Mouse (Mus musculus) gastrocnemius, postnatal 4 days (tissue): ENCODE results near the gene Sema5a. TPM values are rescaled to one million over a fixed set of nuclear protein-coding genes. Genes with fewer than 3 reads are reported as not detected.
"Not testable (repeated sequence)": the region's sequence is repeated elsewhere in the genome, so short reads cannot be mapped to it uniquely, and the experiment has no call there.

Experiments used
- DNase-seq, 2 experiments: peaks; one replicate each; pipeline ENCODE4 v3.0.0; 2021 to 2022; ENCODE audit warnings: low spot score in 2 of 2, mixed read lengths in 2 of 2
- long read RNA-seq, 2 experiments: library from polyadenylated mRNA; stranded (forward); transcript quantifications; one replicate each; pipeline ENCODE4 v2.0.0; 2021
- total RNA-seq, 2 experiments: library from RNA; stranded (reverse); gene quantifications; 2 replicates each; pipeline ENCODE4 v1.2.3; 2021

Sema5a gene
- total RNA-seq, result 10 to 100 TPM; 43.0 to 43.4 TPM
- long read RNA-seq, experiment 1, full-length matches to known transcripts, result 2 of 7 reads
- long read RNA-seq, experiment 1, partial matches to known transcripts, result 0 of 7 reads
- long read RNA-seq, experiment 1, other reads (novel, unspliced or antisense), result 5 of 7 reads
- long read RNA-seq, experiment 2, full-length matches to known transcripts, result 3 of 15 reads
- long read RNA-seq, experiment 2, partial matches to known transcripts, result 4 of 15 reads
- long read RNA-seq, experiment 2, other reads (novel, unspliced or antisense), result 8 of 15 reads

DNA sequence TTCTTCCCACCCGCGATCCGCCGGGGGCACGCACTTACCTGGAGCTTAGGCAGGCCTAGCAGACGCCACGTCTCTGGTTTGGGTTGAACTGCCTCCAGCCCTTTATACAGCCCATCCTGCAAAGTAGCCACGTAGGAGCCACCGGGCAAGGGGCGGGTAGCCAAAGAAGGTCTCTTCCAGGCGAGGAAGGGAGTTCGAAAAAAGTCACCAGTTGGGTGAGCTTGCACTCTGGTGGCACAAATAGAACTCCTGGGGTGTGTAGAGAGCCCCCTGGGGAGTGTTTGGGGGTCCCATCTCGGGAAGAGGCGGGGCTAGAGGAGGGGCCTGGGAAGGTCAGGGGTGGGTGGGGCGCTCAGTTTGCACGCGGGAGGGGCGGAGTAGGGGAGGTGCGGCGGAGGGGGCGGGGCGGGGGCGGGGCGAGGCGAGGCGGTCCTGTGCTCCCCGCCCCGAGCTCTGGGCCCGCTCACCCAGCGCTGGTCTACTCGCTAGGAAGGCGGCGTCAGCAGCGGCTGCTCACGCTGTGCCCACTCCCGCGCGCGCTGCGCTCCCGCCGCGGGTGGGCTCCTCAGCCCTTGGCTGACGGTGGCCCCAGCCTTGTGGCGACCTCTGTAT is at the start of gene Sema5a:
Gene Sema5a (plus strand): TSS at position 467 of the 612 bp plus-strand sequence.
- peak; percentile 53 to 76 for DNase-seq

DNA sequence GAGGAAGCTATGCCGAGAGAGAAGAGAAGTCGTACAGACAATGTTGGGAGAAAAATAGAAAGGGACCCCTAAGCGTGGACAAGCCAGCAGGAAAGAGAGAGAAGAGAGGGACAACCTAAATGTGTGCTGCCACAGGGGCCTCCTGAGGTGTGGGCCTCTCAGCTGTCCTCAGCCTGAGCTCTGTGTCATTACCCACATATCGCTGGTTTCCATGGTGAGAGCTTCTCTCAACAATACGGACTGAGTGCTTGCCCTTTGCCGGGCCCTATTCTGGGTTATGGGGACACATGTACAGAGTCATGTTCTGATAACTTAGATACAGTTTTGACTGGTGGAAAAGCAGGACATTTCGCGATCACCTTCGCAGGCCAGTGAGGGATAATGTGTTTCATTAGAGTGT is 46.5 kb upstream of the Sema5a start:
- no peak for DNase-seq

DNA sequence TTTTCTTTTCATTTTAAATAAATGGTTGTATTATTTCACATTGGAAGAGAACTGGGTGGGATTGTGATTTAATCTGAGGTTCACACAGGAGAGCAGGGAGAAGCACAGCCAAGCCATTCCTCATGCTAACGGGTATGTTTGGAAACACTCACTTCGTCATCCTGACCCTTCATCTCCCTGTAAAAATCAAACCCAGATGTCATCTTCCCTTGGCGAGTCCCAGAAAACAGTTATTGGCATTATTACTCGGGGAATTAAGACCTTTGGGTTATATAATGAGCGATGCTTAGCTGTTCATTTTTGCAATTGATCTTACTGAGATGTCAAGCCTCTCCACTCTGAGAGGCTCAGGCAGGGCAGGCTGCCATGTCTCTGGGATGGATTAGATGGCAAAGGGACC is 46.0 kb upstream of the Sema5a start:
- DNase-seq, result no peak

DNA sequence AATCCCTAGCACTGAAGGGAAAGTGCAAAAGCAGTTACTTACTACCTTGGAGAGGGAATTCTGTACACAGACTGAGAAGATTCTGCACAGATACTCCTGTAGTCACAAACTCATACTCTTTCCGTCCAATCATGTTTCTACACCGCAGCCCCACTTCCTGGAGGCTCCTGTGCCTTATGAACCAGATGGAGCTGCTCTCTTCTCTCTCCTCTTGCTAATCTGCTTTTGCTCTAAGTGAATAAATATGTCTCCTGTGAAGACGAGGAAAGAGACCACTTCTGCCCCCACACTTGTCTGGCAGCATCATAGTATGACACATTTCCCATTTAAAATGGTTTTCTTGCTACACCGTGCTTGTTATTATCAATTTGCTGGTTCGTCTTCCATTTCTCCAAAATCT is 41.4 kb upstream of the Sema5a start:
- no peak for DNase-seq

DNA sequence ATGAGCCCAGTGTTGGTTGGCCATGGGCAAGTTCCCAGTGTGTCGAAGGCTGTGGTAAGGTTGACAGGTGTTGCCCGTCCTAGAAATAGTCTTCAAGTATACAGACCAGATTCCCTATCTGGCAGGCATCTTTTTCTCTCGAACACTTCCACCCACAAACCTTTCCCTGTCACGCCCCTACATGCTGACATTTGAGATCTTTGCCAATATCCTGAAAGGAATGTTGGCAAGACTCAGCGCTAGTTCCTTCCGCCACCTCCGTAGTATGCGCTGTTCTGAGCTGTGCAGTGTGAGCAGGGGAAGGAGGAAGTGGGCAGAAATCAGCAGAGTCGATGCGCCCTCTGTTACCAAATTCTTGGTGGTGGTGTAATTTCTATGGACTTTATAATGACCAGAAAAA is 39.7 kb upstream of the Sema5a start:
- DNase-seq, result no peak

DNA sequence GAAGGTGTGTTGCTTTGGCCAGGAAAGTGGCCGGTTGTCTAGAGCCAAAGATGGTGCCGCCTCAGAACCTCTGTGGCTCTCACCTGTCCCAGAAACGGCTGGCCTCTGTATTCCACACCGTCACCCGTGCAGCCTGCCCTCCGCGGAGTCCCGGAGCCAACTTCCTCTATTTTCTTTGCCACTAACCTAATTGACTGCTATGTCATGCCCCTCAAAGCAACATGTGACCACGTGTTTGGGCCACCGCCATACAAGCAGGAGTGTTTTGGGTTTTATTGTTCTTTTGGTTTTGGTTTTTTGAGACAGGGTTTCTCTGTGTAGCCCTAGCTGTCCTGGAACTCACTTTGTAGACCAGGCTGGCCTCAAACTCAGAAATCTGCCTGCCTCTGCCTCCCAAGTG is 29.9 kb upstream of the Sema5a start:
- DNase-seq, result not testable (repeated sequence)

DNA sequence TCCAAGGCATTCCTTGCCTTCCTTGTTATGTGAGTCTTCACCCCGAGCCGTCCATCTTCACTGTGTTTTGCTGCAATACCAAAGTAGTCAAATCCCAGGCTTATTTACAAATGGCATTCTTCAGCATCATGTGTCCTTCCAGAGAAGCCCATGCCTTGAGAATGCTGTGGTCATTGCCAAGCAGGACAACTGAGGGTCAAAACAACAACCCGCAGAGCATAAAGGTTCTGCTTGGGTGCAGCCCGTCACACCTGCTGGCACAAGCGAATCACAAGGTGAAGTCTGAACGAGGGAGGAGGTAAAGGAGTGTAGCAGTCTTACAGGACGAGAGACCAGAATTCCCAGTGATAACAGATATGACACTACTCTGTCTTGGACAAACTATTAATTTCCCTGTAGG is 21.6 kb upstream of the Sema5a start:
- no peak for DNase-seq

DNA sequence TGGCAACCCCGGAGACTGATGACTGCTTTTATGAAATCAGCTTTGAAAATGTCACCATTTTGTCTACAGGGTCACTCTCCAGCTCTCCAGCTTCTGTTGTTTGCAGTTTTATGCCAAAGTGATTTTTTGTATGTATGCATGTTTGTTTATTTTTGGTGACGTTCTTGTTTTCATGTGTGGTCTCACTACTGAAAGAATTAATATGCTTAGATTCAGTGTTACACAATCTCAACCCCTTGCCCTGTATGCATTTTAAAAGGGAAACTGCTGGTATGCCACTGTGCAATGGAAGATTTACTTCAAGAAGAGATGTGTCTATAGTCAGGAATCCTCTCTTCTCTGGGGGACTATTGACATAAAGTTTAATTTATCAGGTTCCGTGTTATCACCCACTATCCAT is 19.2 kb upstream of the Sema5a start:
- DNase-seq, result no peak

DNA sequence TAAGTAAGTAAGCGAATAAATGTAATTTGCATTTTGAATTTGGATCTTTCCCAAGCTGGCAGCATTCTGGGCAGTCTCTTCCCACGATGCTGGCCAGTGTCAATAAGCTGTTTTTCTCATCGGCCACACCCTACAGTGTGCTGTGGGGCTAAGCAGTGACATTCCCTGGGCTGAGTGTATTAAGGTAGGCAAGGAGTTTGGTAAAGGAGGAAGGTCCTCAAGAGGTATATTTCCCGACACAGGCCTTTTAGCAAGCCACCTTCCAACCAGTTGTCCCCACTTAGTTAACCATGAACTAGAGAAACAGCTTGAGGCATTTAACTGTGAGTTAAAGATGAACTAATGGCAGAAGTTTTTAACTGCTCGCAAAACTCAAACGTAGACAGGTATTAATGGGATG is 18.2 kb upstream of the Sema5a start:
- DNase-seq, result no peak

DNA sequence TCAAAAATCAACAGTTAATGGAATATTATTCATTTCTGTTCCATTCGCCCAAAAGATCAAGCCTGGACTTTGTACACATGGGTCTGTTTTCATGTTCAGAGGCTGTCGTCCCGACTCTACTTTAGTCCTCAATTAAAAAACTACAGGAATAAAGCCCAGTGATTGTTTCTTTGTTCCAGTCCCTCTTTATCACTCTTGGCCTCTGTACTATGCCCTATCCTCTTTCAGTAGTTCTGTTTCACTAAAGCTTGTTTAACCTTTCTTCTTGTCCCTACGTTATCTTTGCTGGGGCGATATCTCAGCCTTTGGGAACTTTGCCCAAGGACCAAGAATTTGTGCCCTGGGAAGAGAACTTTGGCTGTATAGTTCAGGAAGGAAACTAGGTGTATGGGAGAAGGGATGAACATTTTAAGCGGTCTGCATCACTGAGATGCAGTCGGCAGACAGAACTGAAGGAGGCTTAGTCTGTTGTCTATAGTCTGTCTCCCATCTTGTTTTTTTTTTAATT is 17.7 kb upstream of the Sema5a start:
- DNase-seq, result no peak

DNA sequence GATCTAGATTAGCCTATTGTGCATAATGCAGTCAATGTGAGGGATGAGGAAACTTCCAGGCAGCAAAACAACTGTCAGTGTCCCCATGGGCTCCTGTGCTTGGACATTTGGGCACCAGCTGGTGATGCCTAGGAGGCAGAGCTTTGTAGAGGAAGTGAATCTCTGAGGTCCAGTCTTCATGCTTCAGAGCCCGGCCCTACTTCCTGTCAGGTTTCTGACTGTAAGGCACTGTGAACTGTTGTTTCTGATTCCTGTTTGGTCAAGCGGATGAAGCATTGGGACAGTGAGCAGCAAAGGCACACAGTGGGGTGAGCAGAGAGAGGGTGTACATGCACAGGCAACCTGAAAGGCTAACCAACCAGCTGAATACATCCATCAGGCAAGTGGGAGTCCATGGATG is 14.5 kb upstream of the Sema5a start:
- DNase-seq, result no peak

DNA sequence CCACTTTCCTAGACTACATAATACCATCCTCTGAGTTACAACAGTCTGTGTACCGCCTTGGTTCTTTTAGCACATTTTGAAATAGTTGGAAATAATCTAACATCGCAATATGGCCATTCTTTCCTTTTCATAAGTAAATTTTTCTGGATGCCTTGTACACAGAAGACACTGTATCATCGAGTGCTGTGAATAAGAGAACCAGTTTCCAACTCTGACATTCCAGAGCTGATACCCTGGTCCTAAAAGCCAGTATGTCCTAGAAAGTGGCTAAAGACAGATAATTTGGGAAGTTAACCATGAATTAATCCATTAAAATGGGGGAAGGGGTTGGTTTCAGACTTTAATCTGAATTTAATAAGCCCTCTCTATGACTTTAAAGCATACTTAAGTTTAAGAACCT is 12.4 kb upstream of the Sema5a start:
- no peak for DNase-seq

DNA sequence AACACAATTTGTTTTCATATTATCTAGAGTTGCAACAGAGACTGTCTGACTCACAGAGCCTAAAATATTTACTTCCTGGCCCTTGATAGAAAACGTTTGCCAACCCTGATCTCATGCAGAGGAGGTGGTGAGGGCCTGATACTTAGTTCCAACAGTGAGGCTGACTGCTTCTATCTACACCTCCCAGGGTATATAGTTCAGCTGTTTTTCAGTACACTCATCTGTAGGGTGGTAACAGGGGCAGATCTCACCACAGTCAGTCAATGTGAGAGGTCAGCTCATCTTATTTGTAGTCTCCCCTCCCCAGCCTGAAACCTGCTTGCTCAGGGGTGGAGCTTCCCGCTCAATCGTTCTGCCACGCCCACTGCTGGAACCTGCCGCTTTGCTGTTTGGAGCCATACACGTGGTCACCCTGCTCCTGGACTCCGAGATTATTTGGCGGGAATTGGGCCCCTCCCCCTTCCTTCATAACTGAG is 11.9 kb upstream of the Sema5a start:
- DNase-seq, result not testable (repeated sequence)

DNA sequence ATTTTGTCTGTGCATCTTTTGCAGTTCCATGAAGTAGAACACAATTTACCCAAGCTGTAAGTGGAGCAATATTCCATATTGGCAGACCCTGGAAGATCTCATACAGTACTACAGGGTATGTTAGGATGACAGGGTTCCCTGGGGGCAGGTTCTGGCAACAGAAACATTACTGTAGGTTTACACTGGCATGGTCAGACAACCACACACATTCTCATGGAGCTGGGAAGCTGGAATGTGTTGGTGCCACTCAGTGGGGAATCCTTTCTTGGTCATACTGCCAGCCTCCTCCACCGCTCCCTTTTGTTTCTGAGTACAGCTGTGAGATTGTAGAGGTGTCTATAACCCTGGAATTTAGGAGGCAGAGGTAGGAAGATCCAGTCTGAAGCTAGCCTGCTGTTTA is 11.2 kb upstream of the Sema5a start:
- no peak for DNase-seq

DNA sequence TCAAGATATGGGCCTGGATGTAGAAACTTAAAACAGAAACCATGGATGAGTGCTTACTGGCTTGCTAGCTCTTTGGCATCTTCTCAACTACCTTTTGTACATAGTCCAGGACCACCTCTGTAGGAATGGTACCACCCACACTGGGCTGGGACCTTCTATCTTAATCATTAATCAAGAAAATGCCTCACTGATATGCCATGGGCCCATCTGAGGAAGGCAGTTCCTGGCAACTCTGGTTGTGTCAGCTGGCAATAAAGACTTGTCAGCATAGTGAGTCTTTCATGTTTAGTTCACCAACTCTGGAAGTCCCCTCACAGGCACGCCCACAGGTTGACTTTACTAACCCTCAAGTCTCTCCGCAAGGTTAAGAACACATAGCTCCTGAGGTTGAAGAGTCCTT is 5.5 kb upstream of the Sema5a start:
- DNase-seq, result no peak

DNA sequence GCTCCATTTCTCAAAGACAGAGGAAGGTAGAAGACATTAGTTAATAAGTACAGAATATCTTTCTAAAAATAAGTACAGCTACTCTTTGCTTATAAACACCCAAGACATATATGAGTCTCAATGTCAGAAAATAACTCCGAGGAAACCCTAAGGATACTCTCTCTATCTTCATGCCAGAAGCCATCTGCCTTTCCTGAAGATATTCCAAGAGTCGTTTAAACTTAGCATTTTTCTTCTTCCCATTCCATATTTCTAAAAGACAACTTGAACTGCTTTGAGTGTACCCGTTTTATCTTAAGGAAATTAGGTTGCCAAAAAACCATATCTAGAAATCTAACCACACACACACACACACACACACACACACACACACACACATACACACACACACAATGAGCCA is 4.5 kb upstream of the Sema5a start:
- no peak for DNase-seq

DNA sequence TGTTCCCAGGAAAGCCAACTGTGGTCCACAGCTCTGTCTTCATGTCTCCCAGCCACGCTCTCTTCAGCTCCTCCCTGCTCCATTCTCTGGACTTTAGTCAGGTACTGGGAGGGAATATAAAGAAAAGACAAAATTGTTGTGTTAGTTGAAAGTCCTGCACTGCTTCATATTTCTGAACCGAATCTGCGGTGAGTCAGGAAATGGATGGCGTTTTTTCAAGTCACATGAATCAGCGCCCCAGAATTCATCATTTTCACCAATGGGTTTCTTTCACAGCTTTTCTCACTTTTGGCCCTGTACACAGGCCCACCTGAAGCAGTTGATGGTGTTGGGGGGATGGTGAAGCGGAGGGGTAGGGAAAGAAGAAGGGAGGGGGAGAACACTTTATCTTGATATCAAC is 2.9 kb upstream of the Sema5a start:
- no peak for DNase-seq

DNA sequence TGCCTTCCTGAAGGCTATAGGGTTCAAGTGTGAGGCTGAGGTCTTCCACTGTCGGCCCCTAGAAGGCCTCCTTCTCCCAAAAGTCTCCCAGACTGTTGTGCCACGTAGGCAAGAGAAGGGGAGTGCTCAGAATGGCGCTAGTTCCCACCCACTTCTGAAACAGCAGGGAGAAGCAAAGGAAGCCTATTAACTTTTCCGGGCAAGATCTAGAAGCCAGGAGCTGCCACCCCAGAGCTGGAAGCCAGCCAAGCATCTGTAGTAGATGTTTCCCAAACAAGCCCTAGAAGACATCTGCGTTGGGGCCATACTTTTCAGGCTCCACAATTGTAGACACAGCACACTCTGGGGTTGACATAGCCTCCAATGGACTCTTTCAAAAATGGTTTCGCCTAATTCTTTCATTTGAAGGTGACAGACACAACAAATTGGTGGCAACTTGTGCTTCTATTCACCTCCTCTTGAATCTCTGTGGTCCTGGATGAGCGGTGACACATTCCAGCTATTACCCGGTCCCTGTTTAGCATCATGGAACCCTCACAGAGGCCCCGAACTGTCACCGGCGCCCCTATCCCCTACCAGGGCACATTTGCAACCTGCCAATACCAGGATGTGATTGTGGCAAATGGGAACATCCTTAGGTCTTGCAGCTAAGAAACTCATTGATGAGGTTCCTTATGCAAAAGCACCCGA is 1.4 kb upstream of the Sema5a start:
- DNase-seq, result peak in 1 of 2 experiments; percentile 64

DNA sequence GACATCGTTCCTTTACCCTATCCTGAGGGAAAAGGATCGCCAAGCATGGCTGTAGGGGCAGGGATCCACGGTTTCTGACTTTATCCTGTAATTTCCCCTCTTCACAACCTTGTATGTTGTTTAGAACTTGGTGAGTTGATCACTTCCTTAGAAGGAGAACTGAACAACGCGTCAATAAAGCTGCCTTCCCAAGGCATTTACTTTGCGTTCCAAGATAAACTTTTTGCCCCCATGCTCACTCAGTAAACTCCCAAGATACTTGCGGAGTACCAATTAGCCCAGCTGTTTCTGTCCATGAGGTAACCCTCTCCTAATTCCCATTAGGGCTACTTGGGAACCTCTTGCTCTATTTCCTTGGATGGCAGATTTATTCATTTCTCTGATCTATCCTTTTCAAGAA is 786 bp upstream of the Sema5a start:
- DNase-seq, result no peak

DNA sequence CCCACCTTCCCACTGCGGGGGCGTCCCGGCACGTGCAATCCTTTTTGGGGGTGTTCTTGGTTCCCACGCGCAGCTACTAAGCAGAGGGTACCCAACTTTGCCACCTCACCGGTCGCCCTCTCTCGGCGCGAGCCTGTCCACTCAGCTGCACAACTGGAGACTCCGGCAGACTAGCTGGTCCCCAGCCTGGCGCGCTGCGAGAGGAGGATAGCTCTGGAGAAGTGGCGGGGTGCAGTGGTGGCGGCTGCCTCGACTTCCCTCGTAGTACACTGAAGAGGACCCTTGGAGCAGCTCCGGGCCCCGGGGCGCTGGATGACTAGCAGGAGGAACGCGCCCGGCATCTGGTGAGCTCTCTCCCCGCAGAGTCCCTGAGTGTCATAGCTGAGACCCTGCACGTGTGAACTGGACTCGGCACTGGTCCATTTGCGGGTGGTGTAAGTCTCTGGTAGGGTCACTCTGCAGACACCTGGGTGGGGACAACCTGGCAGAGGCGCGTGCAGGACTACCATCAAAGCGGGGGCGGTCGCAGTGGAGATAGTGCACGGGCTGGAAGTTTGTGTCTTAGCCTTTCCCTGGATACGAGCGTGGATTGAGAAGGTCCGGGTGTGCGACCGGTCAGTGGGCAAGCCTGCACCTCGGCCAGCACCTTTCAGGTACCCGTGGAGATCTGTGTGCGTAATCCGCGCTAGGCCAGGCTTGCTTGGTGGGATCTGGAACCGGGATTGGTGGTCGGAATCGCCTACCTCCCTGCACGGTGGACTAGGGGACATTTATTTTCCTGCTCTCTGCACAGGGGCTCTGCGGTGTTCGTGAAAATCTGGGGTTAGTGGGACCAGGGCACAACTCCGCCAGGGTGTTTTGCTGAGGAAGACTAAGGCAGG is 586 bp downstream of the Sema5a start:
- DNase-seq, result peak; percentile 36 to 61
